Mouse (Mus musculus) limb, embryonic 14.5 days (tissue): ENCODE measurements at regions not wholly inside any gene's neighbourhood (a gene's known extent, or its start where the extent isn't known, plus 50 kb on each side); places are given as distances from the start of the nearest gene placed in this dataset.

Source experiments
- ATAC-seq: fragments of 200-750 bp; cut with Nextera tagmentation; 2 replicates; pipeline ENCODE4 v1.8.0; 2017; ENCODE audit warnings: low read depth, moderate number of reproducible peaks, moderate TSS enrichment; ENCODE audit not compliant: low FRiP score
- DNase-seq: peaks from one replicate; pipeline ENCODE4 v3.0.0-alpha.2; 2015; ENCODE audit warnings: low spot score
- H3K27ac ChIP-seq: fragments of 300-500 bp; sonication (generic); replicated peaks from 2 replicates; pipeline ENCODE4 v1.5.1; 2014; ENCODE audit warnings: low read depth, mild to moderate bottlenecking, low read length, moderate library complexity, mixed read lengths
- H3K27me3 ChIP-seq: fragments of 300-500 bp; sonication (generic); 2 replicates; pipeline ENCODE4 v1.6.1; 2014; ENCODE audit warnings: low read length, mixed read lengths; ENCODE audit not compliant: control insufficient read depth, insufficient read depth
- H3K36me3 ChIP-seq: fragments of 300-500 bp; sonication (generic); 2 replicates; pipeline ENCODE4 v1.6.1; 2014; ENCODE audit warnings: mild to moderate bottlenecking, low read length, moderate library complexity, mixed read lengths; ENCODE audit not compliant: control insufficient read depth, insufficient read depth
- H3K4me1 ChIP-seq: fragments of 300-500 bp; sonication (generic); 2 replicates; pipeline ENCODE4 v1.6.1; 2014; ENCODE audit warnings: antibody characterized with exemption, low read length, mixed read lengths; ENCODE audit not compliant: control insufficient read depth, insufficient read depth
- H3K4me2 ChIP-seq: fragments of 300-500 bp; sonication (generic); replicated peaks from 2 replicates; pipeline ENCODE4 v1.6.1; 2014; ENCODE audit warnings: low read depth, mild to moderate bottlenecking, low read length, moderate library complexity; ENCODE audit not compliant: severe bottlenecking
- H3K4me3 ChIP-seq: fragments of 300-500 bp; sonication (generic); replicated peaks from 2 replicates; pipeline ENCODE4 v1.5.1; 2014; ENCODE audit warnings: low read length
- H3K9ac ChIP-seq: fragments of 300-500 bp; sonication (generic); 2 replicates; pipeline ENCODE4 v1.6.1; 2014; ENCODE audit warnings: mild to moderate bottlenecking, low read depth, low read length, moderate library complexity; ENCODE audit not compliant: severe bottlenecking
- H3K9me3 ChIP-seq: fragments of 300-500 bp; sonication (generic); 2 replicates; pipeline ENCODE4 v1.6.1; 2016; ENCODE audit warnings: low read length; ENCODE audit not compliant: control insufficient read depth
- POLR2A ChIP-seq: fragments of 200-500 bp; IDR thresholded peaks from 2 replicates; pipeline ENCODE4 v1.8.0; 2012; ENCODE audit warnings: inconsistent platforms, mild to moderate bottlenecking, moderate library complexity, borderline replicate concordance; ENCODE audit not compliant: insufficient read depth, insufficient read length; ENCODE audit errors: extremely low read depth
- WGBS: fragments of 180-500 bp; shearing (Covaris S2); extraction: QIAGEN DNeasy Blood & Tissue Kit; methylation state at CpG from one replicate; pipeline ENCODE4 v1.1.7; 2014; 5-methylcytosine and 5-hydroxymethylcytosine counted together

GRCm38 (mm10) chr14:102138936-102139335 is 409.2 kb downstream of the Lmo7 start:
- WGBS = 90% methylated on average over 1 of the region's 1 CpGs
- no peaks in the 10 kb centered on the region for H3K27me3 ChIP-seq
- ATAC-seq = no peak
- no peaks in the 10 kb centered on the region for H3K36me3 ChIP-seq
- H3K4me2 ChIP-seq = no peak overlapping the region
- no peak for TF ChIP-seq POLR2A
- no peak for DNase-seq
- H3K4me1 ChIP-seq = no peaks in the 10 kb centered on the region
- no peak overlapping the region for H3K9ac ChIP-seq
- H3K4me3 ChIP-seq = no peak overlapping the region
- no peak overlapping the region for H3K27ac ChIP-seq
- H3K9me3 ChIP-seq = no peaks in the 10 kb centered on the region

- ATAC-seq (no peak), DNase-seq (no peak)
- H3K4me3 ChIP-seq = no peak overlapping the region
- no peaks in the 10 kb centered on the region for H3K4me1 ChIP-seq
- TF ChIP-seq POLR2A = no peak
- H3K27ac ChIP-seq = no peak overlapping the region
- no peaks in the 10 kb centered on the region for H3K36me3 ChIP-seq
- 57% methylated on average over 3 of the region's 3 CpGs for WGBS
- H3K9me3 ChIP-seq = no peaks in the 10 kb centered on the region
- no peaks in the 10 kb centered on the region for H3K27me3 ChIP-seq
- H3K9ac ChIP-seq = no peak overlapping the region
- no peak overlapping the region for H3K4me2 ChIP-seq
Measured at GRCm38 (mm10) chr14:102118166-102118565, 388.4 kb downstream of the Lmo7 start.

- WGBS = 85% methylated on average over 3 of the region's 3 CpGs
- no peaks in the 10 kb centered on the region for H3K4me1 ChIP-seq
Measured at GRCm38 (mm10) chr14:102106165-102106564, 376.4 kb downstream of the Lmo7 start.

DNA sequence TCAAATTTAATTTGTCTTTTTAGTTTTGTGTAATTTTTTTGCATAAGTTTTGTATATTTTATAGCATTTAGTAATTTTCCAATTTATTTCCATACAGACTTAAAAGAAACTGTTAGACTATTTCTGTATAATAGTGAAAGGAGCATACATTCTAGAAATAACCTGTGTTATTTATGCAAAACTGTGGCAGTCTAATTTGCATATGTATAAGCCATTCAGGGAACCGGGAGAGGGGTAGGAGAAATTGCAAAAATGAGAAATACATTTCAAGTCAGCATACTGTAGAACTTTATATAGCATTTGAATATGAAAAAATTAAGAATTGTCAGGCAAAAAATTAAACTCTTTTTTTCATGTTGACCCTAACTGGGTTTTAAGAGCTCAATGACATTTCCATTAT is 364.3 kb downstream of the Lmo7 start:
- no peak overlapping the region for H3K4me3 ChIP-seq
- H3K9ac ChIP-seq = no peak overlapping the region
- H3K4me2 ChIP-seq = no peak overlapping the region
- H3K4me1 ChIP-seq = no peaks in the 10 kb centered on the region
- no peaks in the 10 kb centered on the region for H3K27me3 ChIP-seq
- WGBS = 97% methylated on average over 1 of the region's 1 CpGs
- DNase-seq (no peak), ATAC-seq (no peak)
- no peaks in the 10 kb centered on the region for H3K9me3 ChIP-seq
- TF ChIP-seq POLR2A = no peak
- H3K36me3 ChIP-seq = no peaks in the 10 kb centered on the region
- H3K27ac ChIP-seq = no peak overlapping the region

More at GRCm38 (mm10) chr14:102106165-102106564, 376.4 kb downstream of the Lmo7 start:
- H3K4me2 ChIP-seq = no peak overlapping the region
- H3K4me3 ChIP-seq = no peak overlapping the region
- DNase-seq (no peak), ATAC-seq (no peak)
- no peaks in the 10 kb centered on the region for H3K36me3 ChIP-seq
- no peak overlapping the region for H3K27ac ChIP-seq
- H3K9ac ChIP-seq = no peak overlapping the region
- no peaks in the 10 kb centered on the region for H3K9me3 ChIP-seq
- no peak for TF ChIP-seq POLR2A
- H3K27me3 ChIP-seq = no peaks in the 10 kb centered on the region

DNA sequence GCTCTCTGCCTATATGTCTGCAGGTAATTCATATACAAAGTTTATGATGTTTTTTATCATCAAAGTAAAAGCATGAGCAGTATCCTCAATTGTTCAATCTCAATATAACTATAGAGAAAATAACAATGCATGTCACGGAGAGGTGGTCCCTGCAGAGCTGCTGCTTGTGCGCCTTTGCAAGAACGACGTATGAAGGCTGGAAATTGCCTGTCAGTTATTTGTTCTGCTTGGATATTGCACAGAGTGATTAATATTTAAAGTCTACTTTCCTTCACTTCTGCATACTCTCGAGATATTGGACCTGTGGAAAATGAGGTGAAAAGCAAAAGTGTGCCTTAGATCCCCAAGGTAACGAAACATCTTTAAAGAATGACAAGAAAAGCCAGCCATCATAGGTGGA is 362.8 kb downstream of the Lmo7 start:
- Histone ChIP-seq H3K9me3 (no peaks in the 10 kb centered on the region), H3K36me3 (no peaks in the 10 kb centered on the region), H3K4me1 (no peaks in the 10 kb centered on the region), H3K4me3 (no peak overlapping the region), H3K27me3 (no peaks in the 10 kb centered on the region), H3K27ac (no peak overlapping the region), H3K9ac (no peak overlapping the region), H3K4me2 (no peak overlapping the region)
- TF ChIP-seq POLR2A = no peak
- WGBS = 81% methylated on average over 6 of the region's 6 CpGs
- DNase-seq = no peak
- no peak for ATAC-seq

GRCm38 (mm10) chr14:102048932-102049331 is 319.2 kb downstream of the Lmo7 start:
- ATAC-seq (no peak), DNase-seq (no peak)
- Histone ChIP-seq H3K27ac (no peak overlapping the region), H3K4me1 (no peaks in the 10 kb centered on the region), H3K9ac (no peak overlapping the region), H3K4me2 (no peak overlapping the region), H3K27me3 (no peaks in the 10 kb centered on the region), H3K36me3 (no peaks in the 10 kb centered on the region), H3K9me3 (no peaks in the 10 kb centered on the region), H3K4me3 (no peak overlapping the region)
- no peak for TF ChIP-seq POLR2A
- 10% methylated on average over 3 of the region's 3 CpGs for WGBS
